Mouse (Mus musculus) liver, embryonic 14.5 days (tissue): ENCODE measurements around the gene Ncs1. TPM values are rescaled to one million over a fixed set of nuclear protein-coding genes. Genes with fewer than 3 reads are reported as not detected.

Experiments
- ATAC-seq: fragments of 200-750 bp; cut with Nextera tagmentation; 2 replicates; pipeline ENCODE4 v1.8.0; 2017; ENCODE audit warnings: moderate number of reproducible peaks, mild to moderate bottlenecking, moderate library complexity; ENCODE audit not compliant: insufficient read depth
- DNase-seq, 3 experiments: peaks; one replicate each; pipeline ENCODE4 v3.0.0-alpha.2; 2012 to 2013; ENCODE audit warnings: low read depth in 3 of 3, low spot score in 3 of 3
- H3K27ac ChIP-seq: fragments of 300-500 bp; sonication (generic); 2 replicates; pipeline ENCODE4 v1.5.1; 2014; ENCODE audit warnings: moderate library complexity, mild to moderate bottlenecking, control low read depth, inconsistent platforms
- H3K27me3 ChIP-seq: fragments of 300-500 bp; sonication (generic); 2 replicates; pipeline ENCODE4 v1.6.1; 2014; ENCODE audit warnings: mild to moderate bottlenecking, low read length, moderate library complexity; ENCODE audit not compliant: control insufficient read depth, insufficient read depth
- H3K36me3 ChIP-seq: fragments of 300-500 bp; sonication (generic); replicated peaks from 2 replicates; pipeline ENCODE4 v1.6.1; 2014; ENCODE audit warnings: low read depth; ENCODE audit not compliant: control insufficient read depth, insufficient read depth
- H3K4me1 ChIP-seq, 2 experiments: fragments of 200-500 bp in 1 of 2; fragments of 300-500 bp in 1 of 2; sonication (generic) in 1 of 2; replicated peaks; 2 replicates each; pipeline ENCODE4 v1.6.1; 2012 to 2014; ENCODE audit warnings: antibody characterized with exemption in 1 of 2, inconsistent platforms in 1 of 2, low read length in 1 of 2; ENCODE audit not compliant: control insufficient read depth in 2 of 2, insufficient read depth in 2 of 2
- H3K4me2 ChIP-seq: fragments of 300-500 bp; sonication (generic); 2 replicates; pipeline ENCODE4 v1.6.1; 2014; ENCODE audit warnings: low read depth, mild to moderate bottlenecking, control low read depth, moderate library complexity
- H3K4me3 ChIP-seq, 2 experiments: fragments of 200-500 bp in 1 of 2; fragments of 300-500 bp in 1 of 2; sonication (generic) in 1 of 2; 2 replicates each; pipeline ENCODE4 v1.5.1; 2012 to 2014; ENCODE audit warnings: low read depth in 2 of 2, low read length in 2 of 2, mild to moderate bottlenecking in 2 of 2, control low read depth in 1 of 2, inconsistent platforms in 1 of 2, moderate library complexity in 1 of 2; ENCODE audit not compliant: insufficient read depth in 1 of 2
- H3K9ac ChIP-seq: fragments of 300-500 bp; sonication (generic); replicated peaks from 2 replicates; pipeline ENCODE4 v1.6.1; 2014; ENCODE audit warnings: mild to moderate bottlenecking, control low read depth, moderate library complexity
- H3K9me3 ChIP-seq: fragments of 300-500 bp; sonication (generic); 2 replicates; pipeline ENCODE4 v1.6.1; 2016; ENCODE audit warnings: low read length, mixed read lengths; ENCODE audit not compliant: control insufficient read depth
- CTCF ChIP-seq: IDR thresholded peaks from 2 replicates; pipeline ENCODE4 v1.5.1; 2016; ENCODE audit warnings: antibody characterized with exemption, low read depth, control low read depth
- EP300 ChIP-seq: IDR thresholded peaks from 2 replicates; pipeline ENCODE4 v1.6.1; 2016; ENCODE audit warnings: antibody characterized with exemption, low read depth
- WGBS: fragments of 180-500 bp; shearing (Covaris S2); extraction: QIAGEN DNeasy Blood & Tissue Kit; methylation state at CpG from one replicate; pipeline ENCODE4 v1.1.7; 2014; ENCODE audit not compliant: insufficient replicate concordance; 5-methylcytosine and 5-hydroxymethylcytosine counted together
- polyA plus RNA-seq, 2 experiments: library from polyadenylated mRNA; depleted of rRNA in 1 of 2; stranded (reverse) in 1 of 2; unstranded in 1 of 2; fragments of >200 nt; fragmentation: Nextera tagmentation in 1 of 2; extraction: Ambion mirVana in 1 of 2; gene quantifications; 2 replicates each; pipeline versions ENCODE4 v1.2.1 to v1.2.3; 2012 to 2014

Gene Ncs1
- polyA plus RNA-seq, 2 experiments = 0.42 to 1.4 TPM

DNA sequence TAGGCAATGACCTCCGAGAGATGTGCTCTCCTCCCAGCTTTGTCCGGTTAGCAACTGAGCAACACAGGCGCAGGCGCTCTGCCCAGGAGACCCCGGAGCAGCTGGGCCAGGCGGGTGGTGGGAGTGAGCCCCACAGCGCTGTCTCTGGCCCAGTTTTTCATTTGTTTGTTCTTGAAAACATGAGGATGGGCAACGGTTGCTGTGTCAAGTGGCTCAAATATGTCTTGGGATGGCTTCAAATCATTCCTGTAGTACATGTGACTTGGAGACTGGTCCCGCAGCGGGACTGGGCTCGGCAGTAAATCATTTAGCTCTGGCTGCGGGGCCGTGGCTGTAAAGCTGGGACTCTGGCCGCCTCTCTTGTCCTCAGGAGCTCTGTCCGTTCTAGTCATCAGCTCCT is 63.9 kb downstream of the Ncs1 start:
- 54% methylated on average over 15 of the region's 15 CpGs for WGBS
- ATAC-seq = no peak
- H3K9me3 ChIP-seq = no peaks in the 10 kb centered on the region
- no peak overlapping the region for H3K9ac ChIP-seq
- peaks cover 13% of the 10 kb centered on the region for H3K27me3 ChIP-seq
- no peak for DNase-seq
- TF ChIP-seq CTCF (no peak), EP300 (no peak)
- no peaks in the 10 kb centered on the region for H3K4me1 ChIP-seq
- H3K4me3 ChIP-seq = no peak overlapping the region
- no peaks in the 10 kb centered on the region for H3K36me3 ChIP-seq
- no peak overlapping the region for H3K27ac ChIP-seq
- no peak overlapping the region for H3K4me2 ChIP-seq

DNA sequence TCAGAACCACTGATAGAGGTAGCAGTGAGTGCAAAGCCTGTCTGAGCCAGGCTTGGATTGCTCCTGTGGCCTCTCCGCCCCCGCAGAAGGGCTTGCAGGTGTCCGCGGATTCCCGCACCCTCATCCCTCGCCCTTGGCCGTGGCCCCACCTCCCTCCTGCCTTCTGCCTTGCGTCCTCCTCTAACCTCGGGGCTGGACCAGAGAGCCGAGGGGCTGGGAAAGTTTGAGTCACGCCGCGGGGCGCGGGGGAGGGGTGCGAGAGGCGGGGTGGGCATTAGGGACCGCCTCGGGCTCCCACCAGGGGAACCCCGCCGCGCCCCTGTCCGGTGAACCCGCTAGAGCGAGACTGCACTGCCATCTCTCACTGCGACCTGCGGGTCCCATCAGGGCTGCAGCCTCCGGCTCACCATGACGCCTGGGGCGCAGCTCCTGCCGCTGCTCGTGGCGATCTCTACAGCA is 68.4 kb downstream of the Ncs1 start, which contains the start of gene Hmcn2:
Gene Hmcn2, plus strand, starts transcription at position 409 of the 459 bp plus-strand sequence.
- DNase-seq = no peak
- 5% methylated on average over 33 of the region's 33 CpGs for WGBS
- ATAC-seq = no peak
- Histone ChIP-seq H3K4me3 (no peak within 1 kb of the TSS), H3K27me3 (peaks cover 25% of the 10 kb centered on the region), H3K9ac (no peak within 1 kb of the TSS), H3K9me3 (no peaks in the 10 kb centered on the region), H3K4me1 (no peaks in the 10 kb centered on the region), H3K4me2 (no peak within 1 kb of the TSS), H3K27ac (no peak within 1 kb of the TSS), H3K36me3 (no peaks in the 10 kb centered on the region)
- TF ChIP-seq EP300 (no peak), CTCF (no peak)

DNA sequence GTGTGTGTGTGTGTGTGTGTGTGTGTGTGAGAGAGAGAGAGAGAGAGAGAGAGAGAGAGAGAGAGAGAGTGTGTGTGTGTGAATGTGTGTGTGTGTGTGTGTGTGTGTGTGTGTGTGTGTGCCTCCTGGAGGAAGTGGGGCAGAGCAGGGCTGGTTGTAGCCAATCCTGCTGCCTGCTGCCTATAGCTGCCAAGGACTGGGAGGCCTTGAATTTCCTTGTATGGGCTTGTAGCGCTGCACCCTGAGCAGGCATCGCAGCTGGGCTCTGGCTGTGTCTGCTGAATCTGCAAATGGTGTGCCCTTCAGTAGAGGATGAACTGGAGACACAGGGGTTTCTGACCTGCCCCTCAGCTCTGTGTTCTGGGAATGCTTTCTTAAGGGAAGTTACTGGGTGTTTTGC is 72.5 kb downstream of the Ncs1 start:
- ATAC-seq (no peak), DNase-seq (no peak)
- Histone ChIP-seq H3K4me2 (no peak overlapping the region), H3K27ac (no peak overlapping the region), H3K4me3 (no peak overlapping the region), H3K27me3 (peaks cover 25% of the 10 kb centered on the region), H3K9me3 (no peaks in the 10 kb centered on the region), H3K4me1 (no peaks in the 10 kb centered on the region), H3K36me3 (no peaks in the 10 kb centered on the region), H3K9ac (no peak overlapping the region)
- WGBS = 16% methylated on average over 2 of the region's 2 CpGs
- TF ChIP-seq EP300 = no peak
- TF ChIP-seq CTCF = no peak

DNA sequence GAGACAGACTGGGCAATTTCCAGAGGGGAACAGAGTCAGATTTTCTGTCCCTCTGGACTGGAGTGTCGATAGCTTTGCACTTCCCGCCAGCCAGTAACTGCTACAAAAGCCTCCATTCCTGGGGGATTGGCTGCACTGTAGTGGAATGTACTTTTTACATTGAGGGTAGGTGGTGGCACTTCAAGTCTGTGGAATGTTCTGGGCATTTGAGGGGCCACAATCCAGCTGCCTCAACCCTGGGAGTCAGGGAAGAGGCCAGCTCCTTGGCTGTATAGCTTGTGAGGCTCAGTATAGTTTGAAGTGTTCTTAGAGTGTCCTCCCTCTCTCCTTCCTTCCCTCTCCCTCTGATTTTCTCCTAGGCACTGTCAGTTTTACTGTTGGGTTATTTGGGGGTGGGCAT is 73.6 kb downstream of the Ncs1 start:
- DNase-seq (no peak), ATAC-seq (no peak)
- H3K4me2 ChIP-seq = no peak overlapping the region
- 59% methylated on average over 2 of the region's 2 CpGs for WGBS
- H3K27me3 ChIP-seq = peaks cover 15% of the 10 kb centered on the region
- no peaks in the 10 kb centered on the region for H3K36me3 ChIP-seq
- no peak overlapping the region for H3K9ac ChIP-seq
- H3K9me3 ChIP-seq = no peaks in the 10 kb centered on the region
- no peak for TF ChIP-seq EP300
- TF ChIP-seq CTCF = no peak
- H3K4me1 ChIP-seq = no peaks in the 10 kb centered on the region
- no peak overlapping the region for H3K27ac ChIP-seq
- no peak overlapping the region for H3K4me3 ChIP-seq

DNA sequence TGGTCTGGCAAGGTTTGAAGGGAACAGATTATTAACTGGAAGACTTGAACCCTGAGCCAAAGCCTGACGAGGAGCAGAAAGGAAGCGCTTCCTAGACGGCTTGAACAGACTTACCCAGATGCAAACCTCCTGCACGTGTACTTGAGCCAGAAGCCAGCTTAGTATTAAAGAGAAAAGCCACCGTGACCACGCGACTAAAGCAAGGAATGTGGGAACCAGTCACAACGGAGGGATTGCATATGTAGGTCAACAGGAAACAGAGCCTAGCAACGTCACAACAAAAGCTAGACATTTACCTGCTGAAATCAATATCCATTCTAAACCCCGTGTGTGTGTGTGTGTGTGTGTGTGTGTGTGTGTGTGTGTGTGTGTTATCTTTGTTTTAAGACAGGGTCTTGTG is 81.6 kb downstream of the Ncs1 start:
- ATAC-seq = no peak
- no peaks in the 10 kb centered on the region for H3K4me1 ChIP-seq

More for the DNA sequence above, 81.6 kb downstream of the Ncs1 start:
- no peak overlapping the region for H3K9ac ChIP-seq
- TF ChIP-seq CTCF (no peak), EP300 (no peak)
- no peak overlapping the region for H3K4me3 ChIP-seq
- no peak for DNase-seq
- H3K27me3 ChIP-seq = no peaks in the 10 kb centered on the region
- no peaks in the 10 kb centered on the region for H3K36me3 ChIP-seq
- WGBS = 54% methylated on average over 10 of the region's 10 CpGs
- no peak overlapping the region for H3K27ac ChIP-seq
- H3K9me3 ChIP-seq = no peaks in the 10 kb centered on the region
- no peak overlapping the region for H3K4me2 ChIP-seq
